Mouse (Mus musculus) CH12.LX (cell line): ENCODE data around the gene Olfr1288. TPM values are rescaled to one million over a fixed set of nuclear protein-coding genes. Genes with fewer than 3 reads are reported as not detected.

Experiments used
- DNase-seq: peaks from one replicate; pipeline ENCODE4 v3.0.0-alpha.2; 2013; ENCODE audit errors: extremely low read depth
- H3K27ac ChIP-seq: 2 replicates; pipeline ENCODE4 v1.5.1; 2012; ENCODE audit warnings: low read depth, mild to moderate bottlenecking, control low read depth, moderate library complexity; ENCODE audit not compliant: insufficient read depth
- H3K27me3 ChIP-seq: replicated peaks from 2 replicates; pipeline ENCODE3; 2012; ENCODE audit warnings: inconsistent platforms
- H3K36me3 ChIP-seq, 2 experiments: replicated peaks in 1 of 2; 2 replicates each; pipeline versions ENCODE3 to v1.6.1; 2012; ENCODE audit warnings: inconsistent platforms in 1 of 2, low read length in 1 of 2, mild to moderate bottlenecking in 1 of 2, mixed read lengths in 1 of 2, moderate library complexity in 1 of 2; ENCODE audit not compliant: control insufficient read depth in 1 of 2, insufficient read depth in 1 of 2
- H3K4me1 ChIP-seq, 2 experiments: 2 replicates each; pipeline ENCODE4 v1.6.1; 2012; ENCODE audit warnings: inconsistent platforms in 1 of 2, moderate library complexity in 1 of 2; ENCODE audit not compliant: insufficient read depth in 2 of 2, control insufficient read depth in 1 of 2
- H3K4me2 ChIP-seq: 2 replicates; pipeline ENCODE4 v1.6.1; 2012; ENCODE audit warnings: low read depth, mild to moderate bottlenecking, control low read depth; ENCODE audit not compliant: poor library complexity, insufficient read depth, severe bottlenecking
- H3K4me3 ChIP-seq, 3 experiments: fragments of 150-350 bp in 1 of 3; sonication (generic) in 1 of 3; replicated peaks in 1 of 3; 2 replicates each; pipeline versions ENCODE3 to v1.5.1; 2011 to 2012; ENCODE audit warnings: low read depth in 2 of 3, low read length in 2 of 3, mild to moderate bottlenecking in 2 of 3, moderate library complexity in 2 of 3, control low read depth in 1 of 3, improper control_type of control experiment in 1 of 3, inconsistent platforms in 1 of 3, mixed read lengths in 1 of 3; ENCODE audit not compliant: poor library complexity in 1 of 3
- H3K79me2 ChIP-seq: replicated peaks from 2 replicates; pipeline ENCODE4 v1.6.1; 2012; ENCODE audit warnings: mild to moderate bottlenecking, moderate library complexity; ENCODE audit not compliant: control insufficient read depth, poor library complexity, insufficient read depth, severe bottlenecking; ENCODE audit errors: extremely low read depth
- H3K9ac ChIP-seq: 2 replicates; pipeline ENCODE4 v1.6.1; 2012; ENCODE audit warnings: low read depth, mild to moderate bottlenecking, control low read depth, moderate library complexity; ENCODE audit not compliant: insufficient read depth
- H3K9me3 ChIP-seq: replicated peaks from 2 replicates; pipeline ENCODE3; 2012; ENCODE audit warnings: low read length, inconsistent platforms, mixed read lengths
- CHD1 ChIP-seq: IDR thresholded peaks from 2 replicates; pipeline ENCODE4 v1.6.1; 2012; ENCODE audit warnings: low read depth, low read length, improper control_type of control experiment, inconsistent platforms
- CHD2 ChIP-seq: IDR thresholded peaks from 2 replicates; pipeline ENCODE4 v1.6.1; 2011; ENCODE audit warnings: low read length, improper control_type of control experiment
- E2F4 ChIP-seq: IDR thresholded peaks from 2 replicates; pipeline ENCODE4 v1.6.1; 2011; ENCODE audit warnings: low read depth, low read length, improper control_type of control experiment; ENCODE audit not compliant: insufficient replicate concordance
- ELF1 ChIP-seq: IDR thresholded peaks from 2 replicates; pipeline ENCODE4 v1.6.1; 2014; ENCODE audit warnings: low read depth, mild to moderate bottlenecking, inconsistent platforms, low read length, improper control_type of control experiment
- ETS1 ChIP-seq: conservative IDR thresholded peaks from 2 replicates; pipeline ENCODE4 v1.6.1; 2012; ENCODE audit warnings: low read depth, mild to moderate bottlenecking, inconsistent platforms, low read length, improper control_type of control experiment, moderate library complexity
- HCFC1 ChIP-seq: IDR thresholded peaks from 2 replicates; pipeline ENCODE4 v1.6.1; 2012; ENCODE audit warnings: low read depth, mild to moderate bottlenecking, inconsistent platforms, low read length, improper control_type of control experiment
- JUN ChIP-seq: IDR thresholded peaks from 2 replicates; pipeline ENCODE4 v1.6.1; 2011; ENCODE audit warnings: low read depth, mild to moderate bottlenecking, low read length, improper control_type of control experiment, moderate library complexity; ENCODE audit not compliant: insufficient read depth
- KAT2A ChIP-seq: IDR thresholded peaks from 2 replicates; pipeline ENCODE4 v1.6.1; 2012; ENCODE audit warnings: low read length, improper control_type of control experiment, inconsistent platforms; ENCODE audit not compliant: insufficient replicate concordance
- MEF2A ChIP-seq: IDR thresholded peaks from 2 replicates; pipeline ENCODE4 v1.6.1; 2014; ENCODE audit warnings: low read depth, mild to moderate bottlenecking, inconsistent platforms, low read length, improper control_type of control experiment, borderline replicate concordance
- MXI1 ChIP-seq: IDR thresholded peaks from 2 replicates; pipeline ENCODE4 v1.6.1; 2011; ENCODE audit warnings: mild to moderate bottlenecking, low read depth, low read length, improper control_type of control experiment
- MYC ChIP-seq: IDR thresholded peaks from 2 replicates; pipeline ENCODE4 v1.6.1; 2011; ENCODE audit warnings: low read depth, mild to moderate bottlenecking, improper control_type of control experiment, low read length
- NELFE ChIP-seq: IDR thresholded peaks from 2 replicates; pipeline ENCODE4 v1.6.1; 2011; ENCODE audit warnings: low read depth, low read length, improper control_type of control experiment
- RAD21 ChIP-seq: IDR thresholded peaks from 2 replicates; pipeline ENCODE4 v1.6.1; 2011; ENCODE audit warnings: low read depth, mild to moderate bottlenecking, low read length, improper control_type of control experiment, moderate library complexity
- SMC3 ChIP-seq: IDR thresholded peaks from 2 replicates; pipeline ENCODE4 v1.6.1; 2011; ENCODE audit warnings: low read depth, low read length, improper control_type of control experiment
- TBP ChIP-seq: conservative IDR thresholded peaks from 2 replicates; pipeline ENCODE4 v1.6.1; 2011; ENCODE audit warnings: low read depth, low read length, improper control_type of control experiment
- TCF12 ChIP-seq: IDR thresholded peaks from 2 replicates; pipeline ENCODE4 v1.6.1; 2014; ENCODE audit warnings: low read depth, mild to moderate bottlenecking, inconsistent platforms, low read length, improper control_type of control experiment
- USF1 ChIP-seq: IDR thresholded peaks from 2 replicates; pipeline ENCODE4 v1.6.1; 2014; ENCODE audit warnings: low read depth, mild to moderate bottlenecking, inconsistent platforms, low read length, improper control_type of control experiment
- USF2 ChIP-seq: conservative IDR thresholded peaks from 2 replicates; pipeline ENCODE4 v1.6.1; 2011; ENCODE audit warnings: low read depth, low read length, improper control_type of control experiment
- ZKSCAN1 ChIP-seq: IDR thresholded peaks from 2 replicates; pipeline ENCODE4 v1.6.1; 2012; ENCODE audit warnings: low read depth, inconsistent platforms, low read length, improper control_type of control experiment, borderline replicate concordance
- ZMIZ1 ChIP-seq: IDR thresholded peaks from 2 replicates; pipeline ENCODE4 v1.6.1; 2012; ENCODE audit warnings: low read depth, mild to moderate bottlenecking, inconsistent platforms, low read length, improper control_type of control experiment
- dilution Hi-C: fragments of 300-500 bp; cut with MboI; formaldehyde crosslinking; loops from 2 replicates; pipeline ENCODE4 v1.14.3; 2020; ENCODE audit warnings: low sequenced_read_pairs; ENCODE audit not compliant: extremely low pct_unique_long_range_greater_than_20kb, extremely low pct_ligation_motif_present
- in situ Hi-C: fragments of 300-500 bp; cut with MboI; formaldehyde crosslinking; loops from 3 replicates; pipeline ENCODE4 v1.14.3; 2019; ENCODE audit warnings: low sequenced_read_pairs, low pct_ligation_motif_present, low pct_unique_long_range_greater_than_20kb, mixed read lengths
- polyA plus RNA-seq: library from polyadenylated mRNA; unstranded; fragments of >175 nt; gene quantifications from 2 replicates; pipeline ENCODE4 v1.2.1, GENCODE M21; 2012; ENCODE audit warnings: low read depth; ENCODE audit not compliant: insufficient read length
- total RNA-seq, 2 experiments: library from RNA; depleted of rRNA; stranded (reverse); fragments of 300-350 nt in 1 of 2; fragments of >200 nt in 1 of 2; gene quantifications; 2 replicates each; pipeline ENCODE4 v1.2.3; 2012 to 2014

Gene Olfr1288
- total RNA-seq (2012; rRNA removed), result not detected in 2 replicates
- total RNA-seq (2014; rRNA removed), result not detected in 2 replicates
- not detected in 2 replicates for polyA plus RNA-seq

- no peak for TF ChIP-seq HCFC1
- DNase-seq, result no peak
- in situ Hi-C loops, result no loop called here
- Histone ChIP-seq H3K4me3 (no peak within 1 kb of the TSS), H3K27me3 (no peaks in the 10 kb centered on the region), H3K79me2 (no peaks in the 10 kb centered on the region), H3K4me1 (no peaks in the 10 kb centered on the region), H3K9me3 (peaks cover 13% of the 10 kb centered on the region), H3K27ac (no peak within 1 kb of the TSS), H3K36me3 (no peaks in the 10 kb centered on the region), H3K9ac (no peak within 1 kb of the TSS), H3K4me2 (no peak within 1 kb of the TSS)
- dilution Hi-C loops, result no loop called here
Measured at GRCm38 (mm10) chr2:111473801-111474200, at the start of gene Olfr1288. Gene Olfr1288 (plus strand): TSS chr2:111474101.

GRCm38 (mm10) chr2:111448842-111449241 lies 25.1 kb upstream of the Olfr1288 start, which contains the start of gene Olfr1287:
Gene Olfr1287 (plus strand): TSS chr2:111449142.
- H3K79me2 ChIP-seq, result no peaks in the 10 kb centered on the region
- H3K27ac ChIP-seq, result no peak within 1 kb of the TSS
- no peaks in the 10 kb centered on the region for H3K4me1 ChIP-seq
- in situ Hi-C loops (no loop called here), dilution Hi-C loops (no loop called here)
- no peaks in the 10 kb centered on the region for H3K9me3 ChIP-seq
- DNase-seq, result no peak
- no peaks in the 10 kb centered on the region for H3K36me3 ChIP-seq
- no peak within 1 kb of the TSS for H3K9ac ChIP-seq
- TF ChIP-seq SMC3 (no peak), NELFE (no peak)
- H3K27me3 ChIP-seq, result no peaks in the 10 kb centered on the region
- H3K4me3 ChIP-seq, result no peak within 1 kb of the TSS
- no peak within 1 kb of the TSS for H3K4me2 ChIP-seq

GRCm38 (mm10) chr2:111480519-111480918 lies 6.6 kb downstream of the Olfr1288 start, which contains the start of gene Olfr1289:
Gene Olfr1289 (plus strand): TSS chr2:111480819.
- Histone ChIP-seq H3K36me3 (no peaks in the 10 kb centered on the region), H3K4me3 (no peak within 1 kb of the TSS), H3K79me2 (no peaks in the 10 kb centered on the region), H3K27me3 (no peaks in the 10 kb centered on the region), H3K9me3 (peaks cover 16% of the 10 kb centered on the region), H3K27ac (no peak within 1 kb of the TSS), H3K4me2 (no peak within 1 kb of the TSS), H3K9ac (no peak within 1 kb of the TSS), H3K4me1 (no peaks in the 10 kb centered on the region)
- dilution Hi-C loops (no loop called here), in situ Hi-C loops (no loop called here)
- DNase-seq, result no peak
- TF ChIP-seq HCFC1 (no peak), TCF12 (no peak), ZKSCAN1 (no peak), ZMIZ1 (no peak), USF1 (no peak), RAD21 (no peak), MYC (no peak), MEF2A (no peak), JUN (no peak), KAT2A (no peak), ELF1 (no peak), ETS1 (no peak), CHD2 (no peak), USF2 (no peak), MXI1 (no peak), TBP (no peak), E2F4 (no peak), CHD1 (no peak)
